Mouse (Mus musculus) midbrain, embryonic 15.5 days (tissue): Measurements from ENCODE around the gene Aldh3b1. TPM values are rescaled to one million over a fixed set of nuclear protein-coding genes. Genes with fewer than 3 reads are reported as not detected.
A peak's percentile ranks its signal among the peaks of the same experiment; 100 is the strongest.

Experiments used
- ATAC-seq: fragments of 200-750 bp; cut with Nextera tagmentation; replicated peaks from 2 replicates; pipeline ENCODE4 v1.8.0; 2017; ENCODE audit warnings: moderate TSS enrichment
- H3K27ac ChIP-seq: fragments of 300-500 bp; sonication (generic); 2 replicates; pipeline ENCODE4 v1.5.1; 2015; ENCODE audit warnings: mild to moderate bottlenecking, inconsistent platforms
- H3K27me3 ChIP-seq: fragments of 300-500 bp; sonication (generic); replicated peaks from 2 replicates; pipeline ENCODE4 v1.6.1; 2015; ENCODE audit warnings: inconsistent platforms
- H3K36me3 ChIP-seq: fragments of 300-500 bp; sonication (generic); replicated peaks from 2 replicates; pipeline ENCODE4 v1.6.1; 2015; ENCODE audit warnings: inconsistent platforms
- H3K4me1 ChIP-seq: fragments of 300-500 bp; sonication (generic); 2 replicates; pipeline ENCODE4 v1.6.1; 2015; ENCODE audit warnings: inconsistent platforms
- H3K4me2 ChIP-seq: fragments of 300-500 bp; sonication (generic); 2 replicates; pipeline ENCODE4 v1.6.1; 2015; ENCODE audit warnings: inconsistent platforms, mild to moderate bottlenecking, moderate library complexity
- H3K4me3 ChIP-seq: fragments of 300-500 bp; sonication (generic); 2 replicates; pipeline ENCODE4 v1.5.1; 2015; ENCODE audit warnings: mild to moderate bottlenecking, inconsistent platforms
- H3K9ac ChIP-seq: fragments of 300-500 bp; sonication (generic); 2 replicates; pipeline ENCODE4 v1.6.1; 2015; ENCODE audit warnings: mild to moderate bottlenecking, inconsistent platforms
- H3K9me3 ChIP-seq: fragments of 300-500 bp; sonication (generic); 2 replicates; pipeline ENCODE4 v1.6.1; 2016; ENCODE audit warnings: inconsistent platforms
- WGBS: fragments of 180-500 bp; shearing (Covaris S2); methylation state at CpG from one replicate; pipeline ENCODE4 v1.1.7; 2015; ENCODE audit warnings: mixed read lengths; 5-methylcytosine and 5-hydroxymethylcytosine counted together
- polyA plus RNA-seq: library from polyadenylated mRNA; unstranded; fragments of >200 nt; fragmentation: Nextera tagmentation; extraction: Ambion mirVana; gene quantifications from 2 replicates; pipeline ENCODE4 v1.2.1, GENCODE M21; 2015

Aldh3b1 gene
- polyA plus RNA-seq, 1 experiment from 2014 or later: 1.9 TPM

DNA sequence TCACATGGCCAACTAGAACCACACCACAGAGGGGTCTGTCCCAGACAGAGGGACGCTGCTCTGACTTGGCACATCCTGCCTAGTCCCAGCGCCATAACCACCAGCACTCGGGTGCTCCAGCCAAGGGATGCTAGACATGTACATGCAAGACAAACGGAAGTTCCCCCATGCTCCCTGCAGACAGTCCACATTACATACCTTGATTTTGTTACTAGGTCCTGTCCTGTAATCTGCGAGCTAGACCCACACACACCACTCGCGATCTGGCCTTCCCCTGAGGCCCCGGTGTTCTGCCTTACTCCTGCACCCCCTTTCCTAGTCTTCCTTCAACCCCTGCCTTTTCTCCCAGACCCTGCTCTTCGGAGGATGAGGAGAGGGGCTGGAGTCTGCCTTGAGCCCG is 23.3 kb downstream of the Aldh3b1 start:
- Histone ChIP-seq H3K27ac (no peak overlapping the region), H3K4me2 (peak overlapping the region; percentile 57), H3K36me3 (peaks cover 3% of the 10 kb centered on the region; the same call in 1 of the 2 replicates), H3K9ac (peak overlapping the region; percentile 24; the same call in 1 of the 2 replicates), H3K27me3 (0 out of 2 replicates have a peak, but pooled peaks cover 5% of the 10 kb centered on the region), H3K4me1 (peaks cover 18% of the 10 kb centered on the region), H3K9me3 (no peaks in the 10 kb centered on the region), H3K4me3 (peak overlapping the region; percentile 40)
- no peak for ATAC-seq
- 50% methylated on average over 10 of the region's 10 CpGs for WGBS

DNA sequence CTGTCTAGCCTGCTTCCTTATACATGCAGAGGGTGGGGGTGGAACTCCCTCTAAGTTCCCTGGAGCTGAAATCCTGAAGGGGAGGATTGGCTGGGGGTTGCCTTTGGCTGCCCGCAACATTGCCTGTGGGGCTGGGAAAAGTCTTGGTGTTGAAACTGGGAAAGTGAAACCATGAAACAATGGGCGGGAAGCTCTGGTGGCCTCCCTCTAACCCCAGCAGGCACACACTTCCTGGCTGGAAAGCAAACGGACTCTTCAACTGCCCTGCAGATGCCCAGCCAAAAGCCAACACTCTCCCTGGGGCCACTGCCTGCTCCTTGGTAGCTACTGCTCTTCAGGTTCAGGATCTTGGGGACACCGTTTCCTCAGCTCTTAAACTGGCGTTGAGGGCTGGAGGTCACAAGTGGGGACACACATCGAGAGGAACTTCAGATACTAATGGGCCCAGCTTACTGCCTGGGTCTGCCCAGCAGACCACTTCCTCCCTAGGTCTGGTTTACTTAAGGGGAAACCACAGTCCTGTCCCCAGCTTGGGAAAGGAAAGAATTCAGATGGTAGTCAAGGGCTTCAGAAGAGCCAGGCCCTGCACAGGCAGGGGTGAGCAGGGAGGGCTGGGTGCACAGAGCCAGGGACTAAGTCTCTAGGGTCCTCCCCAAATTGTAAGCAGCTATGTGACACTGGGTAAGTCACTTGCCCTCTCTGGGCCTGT is 24.2 kb downstream of the Aldh3b1 start:
- peaks cover 12% of the 10 kb centered on the region for H3K4me1 ChIP-seq
- 0 out of 2 replicates have a peak, but pooled peaks cover 5% of the 10 kb centered on the region for H3K27me3 ChIP-seq
- no peak for ATAC-seq
- no peaks in the 10 kb centered on the region for H3K9me3 ChIP-seq
- WGBS: 60% methylated on average over 6 of the region's 6 CpGs
- H3K27ac ChIP-seq: 0 out of 2 replicates have a peak overlapping the region, but pooled peaks have one; percentile 25
- 0 out of 2 replicates have a peak overlapping the region, but pooled peaks have one; percentile 6 for H3K4me2 ChIP-seq
- H3K4me3 ChIP-seq: no peak overlapping the region
- H3K36me3 ChIP-seq: peaks cover 3% of the 10 kb centered on the region; the same call in 1 of the 2 replicates
- H3K9ac ChIP-seq: no peak overlapping the region

DNA sequence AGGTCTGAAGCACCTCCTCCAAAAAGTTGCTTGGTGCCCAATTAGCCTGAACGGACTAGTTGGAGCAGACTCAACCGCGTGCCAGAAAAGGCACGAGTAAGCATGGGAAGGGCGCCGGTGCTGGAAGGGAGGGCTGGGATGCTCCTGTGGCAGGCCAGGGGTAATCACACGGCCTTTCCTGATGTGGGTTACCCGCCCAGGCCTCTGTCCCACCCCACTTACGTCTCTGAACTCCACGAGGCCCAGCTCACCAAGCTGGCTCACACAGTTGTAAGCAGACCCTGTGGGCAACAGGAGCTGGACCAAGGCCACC is 25.3 kb downstream of the Aldh3b1 start:
- 0 out of 2 replicates have a peak, but pooled peaks cover 5% of the 10 kb centered on the region for H3K27me3 ChIP-seq
- H3K36me3 ChIP-seq: peaks cover 3% of the 10 kb centered on the region; the same call in 1 of the 2 replicates
- WGBS: 72% methylated on average over 10 of the region's 10 CpGs
- no peak overlapping the region for H3K4me2 ChIP-seq
- H3K27ac ChIP-seq: no peak overlapping the region
- no peaks in the 10 kb centered on the region for H3K9me3 ChIP-seq
- ATAC-seq: no peak
- no peak overlapping the region for H3K4me3 ChIP-seq
- H3K4me1 ChIP-seq: peaks cover 12% of the 10 kb centered on the region
- no peak overlapping the region for H3K9ac ChIP-seq

DNA sequence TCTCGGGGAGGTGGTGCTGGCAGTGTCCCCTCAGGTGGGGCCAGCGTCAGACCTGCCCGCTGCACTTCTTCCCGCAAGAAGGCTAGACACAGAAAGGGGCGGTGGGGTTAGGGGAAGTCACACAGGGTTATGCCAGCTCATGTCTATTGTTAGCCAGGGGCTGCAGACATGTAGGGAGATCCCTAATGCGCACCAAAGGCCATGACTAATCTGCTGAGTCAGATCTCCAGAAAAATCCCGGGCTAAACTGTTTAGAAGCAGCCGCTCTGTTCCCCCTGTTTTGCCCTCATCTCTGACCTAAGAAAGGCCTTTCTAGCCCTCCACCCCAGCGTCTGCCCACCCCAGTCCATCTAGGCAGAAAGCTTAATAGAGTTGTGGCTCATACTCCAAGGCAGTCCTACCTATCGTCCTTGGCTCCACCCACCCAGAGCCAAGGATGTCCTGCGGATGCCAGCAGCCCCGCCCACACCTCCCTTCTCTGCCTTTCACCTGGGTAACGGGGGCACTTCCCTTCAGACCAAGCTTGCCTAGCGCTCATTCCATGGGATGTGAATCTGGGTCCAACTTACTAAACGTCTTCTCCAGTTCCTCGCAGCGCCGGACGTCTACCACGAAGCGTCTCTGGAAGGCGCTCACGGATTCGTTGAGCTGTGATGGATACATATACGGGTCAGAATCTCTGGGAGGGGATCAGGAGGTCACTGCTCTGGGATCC is 25.8 kb downstream of the Aldh3b1 start:
- H3K36me3 ChIP-seq: peaks cover 3% of the 10 kb centered on the region; the same call in 1 of the 2 replicates
- H3K4me1 ChIP-seq: peaks cover 12% of the 10 kb centered on the region
- H3K9me3 ChIP-seq: no peaks in the 10 kb centered on the region
- no peak overlapping the region for H3K27ac ChIP-seq
- H3K4me2 ChIP-seq: no peak overlapping the region
- ATAC-seq: no peak
- H3K27me3 ChIP-seq: 0 out of 2 replicates have a peak, but pooled peaks cover 5% of the 10 kb centered on the region
- no peak overlapping the region for H3K9ac ChIP-seq
- H3K4me3 ChIP-seq: no peak overlapping the region
- WGBS: 55% methylated on average over 25 of the region's 25 CpGs

DNA sequence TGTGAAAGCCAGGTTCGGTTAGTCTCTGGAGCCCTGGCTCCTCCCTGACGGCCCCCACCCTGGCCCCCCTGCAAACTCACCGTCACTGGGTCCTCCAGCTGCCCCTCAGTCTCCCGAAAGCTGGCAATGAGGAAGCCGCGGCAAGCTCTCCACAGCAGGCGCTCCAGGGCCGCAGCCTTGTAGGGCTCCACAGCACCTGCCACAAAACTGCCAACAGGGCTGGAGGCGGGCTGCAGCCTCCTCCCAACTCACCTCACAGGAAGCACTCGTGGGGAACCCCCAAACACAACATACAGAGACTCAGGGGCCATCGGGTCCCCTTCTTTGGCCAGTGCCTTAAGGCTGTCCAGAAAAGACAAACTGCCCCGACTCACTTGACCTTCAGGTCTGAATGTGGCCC is 26.6 kb downstream of the Aldh3b1 start:
- Histone ChIP-seq H3K36me3 (no peaks in the 10 kb centered on the region), H3K4me2 (no peak overlapping the region), H3K9ac (no peak overlapping the region), H3K4me3 (no peak overlapping the region), H3K4me1 (peaks cover 12% of the 10 kb centered on the region), H3K27me3 (0 out of 2 replicates have a peak, but pooled peaks cover 5% of the 10 kb centered on the region), H3K9me3 (no peaks in the 10 kb centered on the region), H3K27ac (no peak overlapping the region)
- 81% methylated on average over 12 of the region's 12 CpGs for WGBS
- ATAC-seq: no peak

DNA sequence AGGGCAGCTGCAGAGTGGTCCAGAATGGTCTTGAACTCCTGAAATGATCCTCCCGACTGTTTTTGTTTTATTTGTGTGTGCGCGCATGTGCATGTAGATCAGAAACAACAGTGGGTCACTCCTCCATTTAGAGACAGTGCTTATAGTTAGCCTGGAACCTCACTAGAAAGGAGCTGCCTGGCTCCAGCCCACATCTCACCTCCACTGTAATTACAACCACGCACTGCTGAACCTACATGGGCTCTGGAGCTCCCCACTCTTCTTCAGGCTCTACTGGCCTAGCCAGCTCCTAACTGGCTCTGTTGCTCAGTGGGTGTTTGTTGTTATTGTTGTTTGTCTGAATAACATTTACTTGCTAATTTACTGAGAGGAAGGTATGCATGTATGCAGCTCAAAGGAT is 30.0 kb downstream of the Aldh3b1 start:
- H3K27ac ChIP-seq: no peak overlapping the region
- H3K27me3 ChIP-seq: no peaks in the 10 kb centered on the region
- H3K9ac ChIP-seq: no peak overlapping the region
- 95% methylated on average over 4 of the region's 4 CpGs for WGBS
- no peaks in the 10 kb centered on the region for H3K9me3 ChIP-seq
- no peak for ATAC-seq
- no peak overlapping the region for H3K4me2 ChIP-seq
- H3K36me3 ChIP-seq: 0 out of 2 replicates have a peak, but pooled peaks cover under 1% of the 10 kb centered on the region
- no peak overlapping the region for H3K4me3 ChIP-seq
- 0 out of 2 replicates have a peak, but pooled peaks cover 7% of the 10 kb centered on the region for H3K4me1 ChIP-seq

DNA sequence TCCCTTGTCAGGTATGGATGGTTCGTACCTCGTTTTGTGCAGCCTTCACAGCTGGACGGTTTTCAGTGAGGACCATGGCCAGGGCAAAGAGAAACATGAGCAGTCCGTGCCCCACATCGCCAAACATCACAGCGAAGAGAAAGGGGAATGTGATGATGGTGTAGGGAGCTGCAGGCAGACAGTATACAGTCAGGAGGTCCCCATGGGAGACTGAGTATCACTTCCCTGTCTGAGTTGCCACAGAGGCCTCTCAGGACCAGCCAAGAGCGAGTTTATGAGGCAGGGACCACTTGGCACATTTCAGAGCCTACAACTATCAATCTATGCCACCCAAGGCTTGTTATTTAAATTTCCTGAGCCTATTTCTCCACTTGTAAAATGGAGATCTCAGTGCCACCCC is 30.7 kb downstream of the Aldh3b1 start:
- no peaks in the 10 kb centered on the region for H3K9me3 ChIP-seq
- WGBS: 88% methylated on average over 7 of the region's 7 CpGs
- no peak overlapping the region for H3K4me3 ChIP-seq
- H3K27ac ChIP-seq: no peak overlapping the region
- no peaks in the 10 kb centered on the region for H3K27me3 ChIP-seq
- no peak overlapping the region for H3K9ac ChIP-seq
- 0 out of 2 replicates have a peak, but pooled peaks cover 7% of the 10 kb centered on the region for H3K4me1 ChIP-seq
- ATAC-seq: no peak
- H3K36me3 ChIP-seq: 0 out of 2 replicates have a peak, but pooled peaks cover 6% of the 10 kb centered on the region
- no peak overlapping the region for H3K4me2 ChIP-seq

DNA sequence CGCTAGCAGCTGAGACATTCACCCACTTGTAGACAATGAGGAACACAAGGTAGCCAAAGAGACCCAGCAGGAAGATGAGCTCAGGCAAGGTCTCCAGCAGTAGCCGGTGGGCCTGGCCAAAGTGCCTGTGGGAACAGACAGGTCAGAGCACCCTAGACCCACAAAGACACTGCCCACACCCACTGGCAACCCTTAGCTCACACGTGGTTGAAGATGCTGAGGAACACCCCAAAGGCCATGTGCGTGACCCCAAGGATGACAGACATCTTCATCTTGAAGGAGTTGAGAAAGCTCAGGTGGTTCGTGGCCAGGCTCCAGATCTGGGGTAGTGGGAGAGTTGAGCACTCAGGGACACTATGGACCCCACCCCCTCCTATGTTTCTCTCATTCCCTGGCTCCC is 32.1 kb downstream of the Aldh3b1 start:
- Histone ChIP-seq H3K36me3 (peaks cover 12% of the 10 kb centered on the region; the same call in 1 of the 2 replicates), H3K9ac (no peak overlapping the region), H3K4me2 (no peak overlapping the region), H3K27me3 (no peaks in the 10 kb centered on the region), H3K4me1 (0 out of 2 replicates have a peak, but pooled peaks cover 7% of the 10 kb centered on the region), H3K27ac (no peak overlapping the region), H3K4me3 (no peak overlapping the region), H3K9me3 (no peaks in the 10 kb centered on the region)
- ATAC-seq: no peak
- 96% methylated on average over 5 of the region's 5 CpGs for WGBS

DNA sequence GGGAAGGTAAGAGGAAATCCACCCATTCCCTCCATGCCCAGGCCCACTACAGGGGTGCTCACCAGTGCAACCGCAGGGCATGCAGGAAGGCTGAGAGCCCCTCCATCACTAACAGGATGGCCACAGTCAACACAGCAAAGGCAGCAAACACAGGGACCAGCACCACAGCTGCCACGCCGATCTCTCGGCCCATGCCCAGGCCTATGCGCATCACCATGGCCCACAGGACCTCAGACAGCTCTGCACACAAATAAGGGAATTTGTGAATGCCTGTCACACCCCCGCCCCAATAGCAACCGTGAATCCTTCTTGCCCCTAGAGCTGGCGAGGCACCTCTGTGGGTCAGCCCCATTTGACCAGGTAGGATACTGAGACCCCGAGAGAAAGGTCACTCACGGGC is 33.4 kb downstream of the Aldh3b1 start:
- 0 out of 2 replicates have a peak, but pooled peaks cover 7% of the 10 kb centered on the region for H3K4me1 ChIP-seq
- H3K9me3 ChIP-seq: no peaks in the 10 kb centered on the region
- no peak overlapping the region for H3K9ac ChIP-seq
- WGBS: 92% methylated on average over 10 of the region's 10 CpGs
- peaks cover 22% of the 10 kb centered on the region; the same call in 1 of the 2 replicates for H3K36me3 ChIP-seq
- H3K4me3 ChIP-seq: no peak overlapping the region
- peak overlapping the region; percentile 52; the same call in 1 of the 2 replicates for H3K27ac ChIP-seq
- ATAC-seq: no peak
- H3K27me3 ChIP-seq: no peaks in the 10 kb centered on the region
- no peak overlapping the region for H3K4me2 ChIP-seq

DNA sequence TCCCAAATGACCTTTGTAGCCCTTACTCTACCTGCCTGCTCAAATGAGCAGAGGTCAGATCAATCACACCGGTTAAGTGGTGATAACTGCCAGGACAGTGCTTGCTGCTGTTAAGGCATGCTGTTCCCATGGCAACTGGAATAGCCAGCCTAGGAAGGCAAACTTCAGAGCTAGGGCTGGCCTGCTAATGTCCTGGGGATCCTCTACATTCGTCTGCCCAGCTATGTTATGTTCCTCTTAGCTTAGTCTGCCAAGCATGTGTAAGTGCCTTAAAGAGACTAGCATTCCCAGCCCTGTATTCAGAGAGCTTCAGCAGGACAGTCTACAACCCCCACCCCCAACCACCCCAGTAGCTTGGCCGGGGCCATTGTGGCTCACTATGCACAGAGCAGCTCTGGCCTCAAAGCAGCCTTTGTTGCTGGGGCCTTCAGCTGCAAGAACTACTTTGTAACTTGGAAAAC is 34.4 kb downstream of the Aldh3b1 start:
- no peak overlapping the region for H3K4me2 ChIP-seq
- 0 out of 2 replicates have a peak, but pooled peaks cover 7% of the 10 kb centered on the region for H3K4me1 ChIP-seq
- H3K9ac ChIP-seq: no peak overlapping the region
- peak; percentile 76 for ATAC-seq
- WGBS: 12% methylated on average over 3 of the region's 3 CpGs
- peak overlapping the region; percentile 52 for H3K27ac ChIP-seq
- H3K27me3 ChIP-seq: no peaks in the 10 kb centered on the region
- peaks cover 28% of the 10 kb centered on the region; the same call in 1 of the 2 replicates for H3K36me3 ChIP-seq
- H3K9me3 ChIP-seq: no peaks in the 10 kb centered on the region
- no peak overlapping the region for H3K4me3 ChIP-seq

DNA sequence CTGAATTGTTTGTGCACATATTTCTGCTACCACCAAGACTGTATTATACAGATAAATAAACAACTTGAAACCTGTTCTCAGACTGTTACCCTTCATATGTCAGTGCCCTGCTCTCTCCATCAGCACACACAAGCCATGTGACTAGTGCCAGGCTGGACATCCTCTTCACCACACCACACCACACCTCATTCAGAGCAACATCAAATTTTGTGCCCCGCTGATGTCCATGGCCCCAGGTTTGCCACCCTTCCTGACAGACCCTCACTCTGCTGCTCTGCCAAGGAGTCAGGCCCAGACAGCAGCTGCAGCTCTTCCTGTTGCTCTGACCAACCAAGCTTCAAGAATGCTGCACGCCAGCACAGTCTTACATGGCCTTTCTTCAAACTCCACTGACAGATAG is 35.3 kb downstream of the Aldh3b1 start:
- Histone ChIP-seq H3K4me1 (0 out of 2 replicates have a peak, but pooled peaks cover 7% of the 10 kb centered on the region), H3K9ac (no peak overlapping the region), H3K9me3 (no peaks in the 10 kb centered on the region), H3K27ac (no peak overlapping the region), H3K4me3 (no peak overlapping the region), H3K4me2 (no peak overlapping the region), H3K27me3 (no peaks in the 10 kb centered on the region), H3K36me3 (peaks cover 34% of the 10 kb centered on the region; the same call in 1 of the 2 replicates)
- ATAC-seq: no peak
- WGBS: 91% methylated on average over 2 of the region's 2 CpGs

DNA sequence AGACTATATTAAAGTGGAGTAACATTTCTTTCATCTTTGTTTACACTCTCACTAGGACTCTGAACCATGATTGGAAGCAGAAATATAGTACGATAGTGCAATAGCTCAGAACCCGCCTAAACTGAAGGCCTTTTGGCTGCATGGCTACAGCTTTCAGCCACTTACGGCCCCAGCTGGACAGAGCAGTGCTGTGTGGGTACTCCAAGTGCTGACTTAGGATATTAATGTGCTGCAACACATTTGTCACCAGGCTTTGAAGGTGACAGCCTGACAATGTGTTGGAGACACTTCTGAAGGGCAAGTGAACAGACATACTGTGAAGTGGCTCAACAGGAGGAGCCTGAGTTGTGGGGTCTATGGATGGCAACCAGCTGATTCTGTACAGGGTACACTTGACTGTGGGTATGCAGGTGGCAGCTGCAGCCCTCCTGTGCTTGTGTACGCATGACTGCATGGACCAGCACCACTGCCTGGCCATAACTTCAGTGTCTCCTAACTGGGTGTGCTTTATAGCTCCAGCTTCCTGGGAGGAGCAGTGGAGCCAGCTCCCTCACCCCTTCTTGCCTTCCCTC is 36.0 kb downstream of the Aldh3b1 start:
- Histone ChIP-seq H3K36me3 (peaks cover 34% of the 10 kb centered on the region; the same call in 1 of the 2 replicates), H3K27ac (no peak overlapping the region), H3K9me3 (no peaks in the 10 kb centered on the region), H3K27me3 (no peaks in the 10 kb centered on the region), H3K4me2 (no peak overlapping the region), H3K4me3 (no peak overlapping the region), H3K9ac (no peak overlapping the region), H3K4me1 (0 out of 2 replicates have a peak, but pooled peaks cover 7% of the 10 kb centered on the region)
- ATAC-seq: no peak
- WGBS: 94% methylated on average over 4 of the region's 4 CpGs
